Mouse (Mus musculus): ENCODE measurements around the gene Ccdc27. TPM values are rescaled to one million over a fixed set of nuclear protein-coding genes. Genes with fewer than 3 reads are reported as not detected.

Gene Ccdc27
- polyA plus RNA-seq (2014; fragmentation: Nextera tagmentation; extraction: Ambion mirVana): not detected in 2 replicates

DNA sequence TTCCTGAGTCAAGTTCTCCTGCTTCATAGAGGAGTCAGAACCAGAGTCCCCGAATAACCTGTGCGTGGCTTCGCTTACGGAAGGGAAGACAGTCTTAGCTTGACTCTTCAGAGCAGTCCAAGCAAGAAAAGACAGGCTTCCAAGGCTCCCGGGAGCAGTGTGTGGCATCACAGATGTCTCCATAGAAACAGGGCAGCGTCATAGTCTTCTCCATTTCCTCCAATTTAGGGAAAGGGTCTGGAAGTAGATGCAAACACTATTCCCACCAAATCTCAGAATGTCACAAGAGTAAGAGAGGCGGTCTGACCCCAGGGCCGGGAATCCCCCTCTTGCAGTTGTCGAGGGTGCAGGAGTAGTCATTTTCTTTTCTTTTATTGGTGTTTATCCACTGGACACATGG lies at the start of gene Ccdc27:
Gene Ccdc27 (minus strand): TSS at position 101 of the 400 bp plus-strand sequence.
- no peaks in the 10 kb centered on the region for H3K4me1 ChIP-seq (replicated peaks; ENCODE audit: control insufficient read depth, insufficient read depth, low read length)
- 89% methylated on average over 9 of the region's 9 CpGs for WGBS
- no peaks in the 10 kb centered on the region for H3K27me3 ChIP-seq (ENCODE audit: control insufficient read depth, insufficient read depth, low read length)
- H3K4me3 ChIP-seq (ENCODE audit: low read depth, low read length): no peak within 1 kb of the TSS
- no peaks in the 10 kb centered on the region for H3K36me3 ChIP-seq (ENCODE audit: control insufficient read depth, insufficient read depth, low read length)
- H3K9me3 ChIP-seq (ENCODE audit: control insufficient read depth, low read length): no peaks in the 10 kb centered on the region
- H3K9ac ChIP-seq (ENCODE audit: low read depth, low read length): no peak within 1 kb of the TSS
- ATAC-seq (ENCODE audit: low FRiP score): no peak
- no peak within 1 kb of the TSS for H3K27ac ChIP-seq (ENCODE audit: low read depth, low read length)
- DNase-seq (ENCODE audit: low spot score): no peak
- H3K4me2 ChIP-seq (replicated peaks; ENCODE audit: low read depth, low read length): no peak within 1 kb of the TSS

DNA sequence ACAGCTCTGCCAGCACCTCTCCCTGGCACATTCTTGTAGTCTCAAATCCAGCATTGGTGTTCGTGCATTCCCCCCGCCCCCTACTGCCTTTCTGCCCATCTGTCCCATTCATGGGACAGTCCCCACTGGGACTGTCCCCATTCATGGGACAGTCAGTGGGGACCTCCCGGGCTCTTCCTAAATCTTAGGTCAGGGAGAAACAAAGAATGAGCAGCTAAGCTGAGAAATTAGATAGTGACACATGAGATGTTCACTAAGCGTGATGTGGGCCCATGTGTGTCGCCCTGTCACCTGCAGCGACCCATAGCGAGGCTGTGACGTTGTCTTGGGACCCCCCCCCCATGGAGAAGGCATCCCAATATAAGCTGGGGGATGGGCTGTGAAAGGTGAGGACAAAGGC lies 48.9 kb upstream of the Ccdc27 start:
- Histone ChIP-seq H3K27me3 (ENCODE audit: control insufficient read depth, insufficient read depth, low read length) (no peaks in the 10 kb centered on the region; the same call in none of the 2 replicates), H3K36me3 (ENCODE audit: control insufficient read depth, insufficient read depth, low read length) (no peaks in the 10 kb centered on the region), H3K4me1 (replicated peaks; ENCODE audit: control insufficient read depth, insufficient read depth, low read length) (no peaks in the 10 kb centered on the region; the same call in 1 of the 2 replicates), H3K4me2 (replicated peaks; ENCODE audit: low read depth, low read length) (no peak overlapping the region), H3K9me3 (ENCODE audit: control insufficient read depth, low read length) (no peaks in the 10 kb centered on the region), H3K4me3 (ENCODE audit: low read depth, low read length) (no peak overlapping the region), H3K27ac (ENCODE audit: low read depth, low read length) (no peak overlapping the region), H3K9ac (ENCODE audit: low read depth, low read length) (no peak overlapping the region)
- no peak for DNase-seq (ENCODE audit: low spot score)
- 72% methylated on average over 8 of the region's 8 CpGs for WGBS
- no peak for ATAC-seq (ENCODE audit: low FRiP score)

DNA sequence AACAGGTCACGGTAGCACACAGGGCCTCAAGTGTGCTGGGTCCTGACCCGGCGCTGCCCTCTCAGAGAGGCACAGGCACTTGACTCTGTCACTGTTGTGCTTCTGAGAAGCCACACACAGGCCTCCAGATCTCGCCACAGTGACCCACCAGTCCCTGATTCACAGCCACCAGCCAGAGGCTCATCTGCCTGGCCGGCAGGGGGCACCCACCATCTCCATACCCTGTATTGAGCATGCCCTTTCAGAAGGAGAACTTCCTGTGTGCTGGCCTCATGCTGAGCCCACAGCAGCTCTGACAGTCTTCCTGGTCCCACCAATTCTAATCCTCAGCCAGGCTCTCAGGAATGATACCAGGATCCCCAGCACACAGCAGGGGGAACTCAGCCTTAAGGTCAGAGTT lies 46.7 kb upstream of the Ccdc27 start:
- DNase-seq (ENCODE audit: low spot score): no peak
- H3K27ac ChIP-seq (ENCODE audit: low read depth, low read length): no peak overlapping the region
- no peaks in the 10 kb centered on the region; the same call in 1 of the 2 replicates for H3K4me1 ChIP-seq (replicated peaks; ENCODE audit: control insufficient read depth, insufficient read depth, low read length)
- 52% methylated on average over 5 of the region's 5 CpGs for WGBS
- no peaks in the 10 kb centered on the region; the same call in none of the 2 replicates for H3K27me3 ChIP-seq (ENCODE audit: control insufficient read depth, insufficient read depth, low read length)
- no peak overlapping the region for H3K4me2 ChIP-seq (replicated peaks; ENCODE audit: low read depth, low read length)
- no peak overlapping the region for H3K4me3 ChIP-seq (ENCODE audit: low read depth, low read length)
- no peaks in the 10 kb centered on the region for H3K36me3 ChIP-seq (ENCODE audit: control insufficient read depth, insufficient read depth, low read length)
- no peak overlapping the region for H3K9ac ChIP-seq (ENCODE audit: low read depth, low read length)
- ATAC-seq (ENCODE audit: low FRiP score): no peak
- H3K9me3 ChIP-seq (ENCODE audit: control insufficient read depth, low read length): no peaks in the 10 kb centered on the region

DNA sequence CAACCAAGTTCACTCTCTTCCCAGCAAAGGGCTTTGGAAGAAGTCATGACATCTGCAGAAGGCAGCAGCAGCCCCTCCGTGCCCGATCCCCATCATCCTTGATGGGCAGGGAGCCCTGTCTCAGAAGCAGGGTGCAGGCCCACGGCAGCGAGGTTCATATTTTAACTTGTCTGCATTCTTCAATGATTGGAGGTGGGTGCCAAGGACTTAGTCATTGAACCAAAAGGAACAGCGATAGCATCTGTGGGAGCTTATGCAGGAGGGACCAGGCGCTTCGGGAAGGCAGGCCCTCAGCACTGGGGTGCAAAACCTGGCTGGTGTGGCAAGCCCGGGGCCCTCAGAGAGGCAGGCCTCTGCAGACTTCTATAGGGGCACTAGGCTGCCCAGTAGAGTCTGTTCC lies 44.0 kb upstream of the Ccdc27 start:
- H3K4me2 ChIP-seq (replicated peaks; ENCODE audit: low read depth, low read length): no peak overlapping the region
- WGBS: 91% methylated on average over 8 of the region's 8 CpGs

DNA sequence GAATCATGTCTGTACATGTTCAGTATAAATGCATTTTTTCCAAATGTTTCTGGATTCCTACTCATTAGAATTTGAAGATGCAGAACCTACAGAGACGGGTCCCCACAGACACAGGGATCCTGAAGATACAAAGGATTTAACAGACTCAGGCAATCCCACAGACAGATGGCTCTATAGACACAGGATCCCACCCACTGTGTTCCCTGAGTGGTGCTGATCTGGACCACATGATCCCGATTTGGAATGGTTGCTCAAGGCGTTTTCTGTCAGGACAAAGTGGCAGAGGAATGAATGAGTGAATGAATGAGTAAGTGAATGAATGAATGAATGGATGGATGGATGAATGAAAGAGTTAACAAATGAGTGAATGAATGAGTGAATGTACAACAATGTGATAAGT lies 43.4 kb upstream of the Ccdc27 start:
- DNase-seq (ENCODE audit: low spot score) (no peak), ATAC-seq (ENCODE audit: low FRiP score) (no peak)
- Histone ChIP-seq H3K4me1 (replicated peaks; ENCODE audit: control insufficient read depth, insufficient read depth, low read length) (no peaks in the 10 kb centered on the region; the same call in 1 of the 2 replicates), H3K9me3 (ENCODE audit: control insufficient read depth, low read length) (no peaks in the 10 kb centered on the region), H3K36me3 (ENCODE audit: control insufficient read depth, insufficient read depth, low read length) (no peaks in the 10 kb centered on the region), H3K27ac (ENCODE audit: low read depth, low read length) (no peak overlapping the region), H3K27me3 (ENCODE audit: control insufficient read depth, insufficient read depth, low read length) (peaks cover 19% of the 10 kb centered on the region), H3K4me2 (replicated peaks; ENCODE audit: low read depth, low read length) (no peak overlapping the region), H3K4me3 (ENCODE audit: low read depth, low read length) (no peak overlapping the region), H3K9ac (ENCODE audit: low read depth, low read length) (no peak overlapping the region)
- WGBS: 66% methylated on average over 3 of the region's 3 CpGs

More for the DNA sequence above, 44.0 kb upstream of the Ccdc27 start:
- H3K27ac ChIP-seq (ENCODE audit: low read depth, low read length): no peak overlapping the region
- peaks cover 13% of the 10 kb centered on the region for H3K27me3 ChIP-seq (ENCODE audit: control insufficient read depth, insufficient read depth, low read length)
- H3K9ac ChIP-seq (ENCODE audit: low read depth, low read length): no peak overlapping the region
- no peaks in the 10 kb centered on the region; the same call in 1 of the 2 replicates for H3K4me1 ChIP-seq (replicated peaks; ENCODE audit: control insufficient read depth, insufficient read depth, low read length)
- H3K36me3 ChIP-seq (ENCODE audit: control insufficient read depth, insufficient read depth, low read length): no peaks in the 10 kb centered on the region
- no peaks in the 10 kb centered on the region for H3K9me3 ChIP-seq (ENCODE audit: control insufficient read depth, low read length)
- ATAC-seq (ENCODE audit: low FRiP score) (no peak), DNase-seq (ENCODE audit: low spot score) (no peak)
- H3K4me3 ChIP-seq (ENCODE audit: low read depth, low read length): no peak overlapping the region

DNA sequence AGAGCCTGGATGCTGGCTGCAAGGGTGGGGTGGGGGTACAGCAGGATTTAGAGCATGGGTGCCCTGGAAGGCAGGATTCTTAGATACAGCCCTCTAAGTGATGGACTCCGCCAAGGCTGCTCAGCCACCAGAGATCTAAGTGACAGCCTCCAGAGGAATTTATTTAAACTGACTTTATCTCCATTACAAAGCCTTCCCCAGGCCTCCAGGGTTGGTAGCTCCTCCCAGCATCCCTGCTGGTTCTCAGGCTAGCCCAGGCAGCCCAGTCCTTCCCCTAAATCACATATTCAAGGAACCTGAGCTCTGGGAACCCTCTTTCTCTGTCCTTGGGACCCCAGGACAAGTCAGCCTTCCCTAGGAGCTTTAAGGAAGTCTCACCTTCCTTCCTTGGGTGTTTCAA lies 39.5 kb upstream of the Ccdc27 start:
- Histone ChIP-seq H3K9ac (ENCODE audit: low read depth, low read length) (no peak overlapping the region), H3K27ac (ENCODE audit: low read depth, low read length) (no peak overlapping the region), H3K36me3 (ENCODE audit: control insufficient read depth, insufficient read depth, low read length) (no peaks in the 10 kb centered on the region), H3K4me3 (ENCODE audit: low read depth, low read length) (no peak overlapping the region), H3K27me3 (ENCODE audit: control insufficient read depth, insufficient read depth, low read length) (peaks cover 27% of the 10 kb centered on the region), H3K4me2 (replicated peaks; ENCODE audit: low read depth, low read length) (no peak overlapping the region), H3K9me3 (ENCODE audit: control insufficient read depth, low read length) (no peaks in the 10 kb centered on the region), H3K4me1 (replicated peaks; ENCODE audit: control insufficient read depth, insufficient read depth, low read length) (no peaks in the 10 kb centered on the region)
- ATAC-seq (ENCODE audit: low FRiP score) (no peak), DNase-seq (ENCODE audit: low spot score) (no peak)
- 0% methylated on average over 1 of the region's 1 CpGs for WGBS

DNA sequence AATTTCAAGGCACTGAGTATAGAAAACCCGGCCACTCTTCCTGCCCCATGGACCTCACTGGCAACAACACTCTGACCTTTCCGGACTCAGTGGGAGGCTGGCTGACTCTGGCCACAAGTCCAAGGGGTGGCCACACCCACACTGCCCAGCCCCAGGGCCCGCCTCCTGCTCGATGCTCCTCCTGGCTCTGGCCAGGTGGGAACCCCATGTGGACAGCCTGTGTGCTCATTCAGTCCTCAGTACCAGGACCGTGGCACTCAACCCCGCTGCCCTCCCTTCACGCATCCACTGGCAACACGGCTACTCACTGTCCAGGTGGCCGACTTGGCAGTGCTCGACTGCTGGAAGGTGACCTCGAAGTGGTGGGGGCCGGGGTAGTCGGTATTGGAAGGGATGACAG lies 38.5 kb upstream of the Ccdc27 start:
- WGBS: 4% methylated on average over 13 of the region's 13 CpGs
- H3K27me3 ChIP-seq (ENCODE audit: control insufficient read depth, insufficient read depth, low read length): peaks cover 27% of the 10 kb centered on the region
- no peak for DNase-seq (ENCODE audit: low spot score)
- no peaks in the 10 kb centered on the region for H3K36me3 ChIP-seq (ENCODE audit: control insufficient read depth, insufficient read depth, low read length)
- no peaks in the 10 kb centered on the region for H3K4me1 ChIP-seq (replicated peaks; ENCODE audit: control insufficient read depth, insufficient read depth, low read length)
- ATAC-seq (ENCODE audit: low FRiP score): no peak
- no peak overlapping the region for H3K9ac ChIP-seq (ENCODE audit: low read depth, low read length)
- no peak overlapping the region for H3K27ac ChIP-seq (ENCODE audit: low read depth, low read length)
- no peak overlapping the region for H3K4me2 ChIP-seq (replicated peaks; ENCODE audit: low read depth, low read length)
- H3K9me3 ChIP-seq (ENCODE audit: control insufficient read depth, low read length): no peaks in the 10 kb centered on the region
- no peak overlapping the region for H3K4me3 ChIP-seq (ENCODE audit: low read depth, low read length)

DNA sequence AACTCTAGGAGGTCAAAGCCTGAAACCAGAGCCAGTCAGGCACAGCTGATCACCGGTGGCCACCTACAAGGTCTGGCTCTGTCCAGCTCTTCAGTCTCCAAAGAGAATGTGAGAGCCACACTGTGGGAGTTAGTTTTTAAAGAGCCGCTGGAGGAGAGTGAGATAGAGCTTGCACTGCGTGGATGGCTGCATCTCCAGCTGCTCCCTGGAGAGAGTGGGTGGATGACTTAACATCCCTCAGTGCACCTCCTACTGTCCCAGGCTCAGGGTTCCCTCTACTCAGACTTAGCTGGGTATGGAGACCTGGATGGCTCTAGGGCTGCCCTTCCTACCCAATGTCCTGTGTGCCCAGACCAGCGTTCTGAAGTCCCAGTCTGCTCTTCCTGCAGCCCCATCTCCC lies 37.7 kb upstream of the Ccdc27 start:
- H3K4me1 ChIP-seq (replicated peaks; ENCODE audit: control insufficient read depth, insufficient read depth, low read length): no peaks in the 10 kb centered on the region
- peaks cover 27% of the 10 kb centered on the region for H3K27me3 ChIP-seq (ENCODE audit: control insufficient read depth, insufficient read depth, low read length)
- DNase-seq (ENCODE audit: low spot score): no peak
- no peaks in the 10 kb centered on the region for H3K9me3 ChIP-seq (ENCODE audit: control insufficient read depth, low read length)
- H3K36me3 ChIP-seq (ENCODE audit: control insufficient read depth, insufficient read depth, low read length): no peaks in the 10 kb centered on the region
- H3K4me2 ChIP-seq (replicated peaks; ENCODE audit: low read depth, low read length): no peak overlapping the region
- WGBS: 41% methylated on average over 4 of the region's 4 CpGs
- no peak overlapping the region for H3K4me3 ChIP-seq (ENCODE audit: low read depth, low read length)
- H3K9ac ChIP-seq (ENCODE audit: low read depth, low read length): no peak overlapping the region
- no peak for ATAC-seq (ENCODE audit: low FRiP score)
- no peak overlapping the region for H3K27ac ChIP-seq (ENCODE audit: low read depth, low read length)

DNA sequence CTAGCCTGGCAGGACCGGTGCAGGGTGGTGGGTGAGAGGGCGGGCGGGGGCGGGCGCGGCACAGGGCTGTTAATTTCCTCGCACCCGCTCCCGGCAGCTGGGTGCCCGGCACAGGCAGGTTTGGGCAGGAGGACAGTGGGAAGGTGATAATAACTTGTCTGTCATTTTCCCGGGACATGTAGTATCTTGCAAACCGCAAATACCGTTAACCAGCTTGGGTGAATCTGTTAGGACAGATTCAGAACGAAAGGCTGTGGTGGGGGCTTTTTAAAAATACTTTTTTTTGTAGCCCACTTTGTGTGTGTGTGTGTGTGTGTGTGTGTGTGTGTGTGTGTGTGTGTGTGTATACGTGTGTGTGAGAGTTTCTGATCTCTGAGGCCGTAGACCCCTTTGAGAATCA lies 29.5 kb upstream of the Ccdc27 start:
- no peak overlapping the region for H3K27ac ChIP-seq (ENCODE audit: low read depth, low read length)
- ATAC-seq (ENCODE audit: low FRiP score) (no peak), DNase-seq (ENCODE audit: low spot score) (no peak)
- H3K9ac ChIP-seq (ENCODE audit: low read depth, low read length): no peak overlapping the region
- no peak overlapping the region for H3K4me2 ChIP-seq (replicated peaks; ENCODE audit: low read depth, low read length)
- H3K9me3 ChIP-seq (ENCODE audit: control insufficient read depth, low read length): no peaks in the 10 kb centered on the region
- peaks cover 17% of the 10 kb centered on the region for H3K27me3 ChIP-seq (ENCODE audit: control insufficient read depth, insufficient read depth, low read length)
- no peaks in the 10 kb centered on the region for H3K4me1 ChIP-seq (replicated peaks; ENCODE audit: control insufficient read depth, insufficient read depth, low read length)
- H3K4me3 ChIP-seq (ENCODE audit: low read depth, low read length): no peak overlapping the region
- no peaks in the 10 kb centered on the region for H3K36me3 ChIP-seq (ENCODE audit: control insufficient read depth, insufficient read depth, low read length)
- WGBS: 19% methylated on average over 14 of the region's 16 CpGs
